Mouse (Mus musculus) 3134 (cell line): ENCODE measurements around the gene Serpinb1a.
"Not testable (repeated sequence)": the region's sequence is repeated elsewhere in the genome, so short reads cannot be mapped to it uniquely, and the experiment has no call there.

Experiments used
- DNase-seq: peaks from one replicate; pipeline ENCODE4 v3.0.0-alpha.2; 2011; ENCODE audit warnings: low spot score; ENCODE audit not compliant: insufficient read length; ENCODE audit errors: extremely low read depth

Serpinb1a gene

DNA sequence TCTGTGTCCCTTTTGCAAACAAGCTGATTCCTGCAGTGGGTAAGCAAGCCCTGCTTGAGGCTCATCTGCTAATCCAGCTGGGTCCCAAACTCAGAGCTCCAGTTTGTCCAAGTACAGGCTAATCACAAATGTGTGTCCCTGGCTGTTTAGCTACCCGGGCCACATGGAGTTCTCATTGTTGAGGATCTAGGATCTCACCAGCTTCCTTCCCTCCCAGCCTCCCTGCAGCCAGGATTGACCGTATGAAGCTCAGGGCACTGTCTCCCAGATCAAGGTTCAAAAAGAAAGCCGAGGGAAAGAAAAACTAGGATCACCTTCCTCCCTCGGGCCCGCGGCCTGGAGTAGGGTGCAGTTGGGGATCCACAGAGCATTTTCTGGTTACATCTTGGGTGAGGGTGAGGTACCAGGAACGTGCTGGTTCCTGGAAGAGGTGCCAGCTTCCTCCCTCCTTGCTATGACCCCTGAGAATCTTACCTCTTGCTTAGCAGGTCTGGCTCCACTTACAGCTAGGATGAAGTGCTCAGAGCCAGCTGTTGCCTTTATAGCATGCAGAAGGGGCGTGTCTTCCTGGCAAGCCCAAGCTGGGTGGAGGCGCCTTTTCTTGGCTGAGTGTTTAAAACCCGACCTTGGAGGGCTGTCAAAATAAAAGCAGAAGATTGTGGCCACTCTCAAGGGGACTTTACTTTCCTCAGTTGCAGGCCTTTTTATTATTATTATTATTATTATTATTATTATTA, at the start of gene Serpinb1a:
Gene Serpinb1a (minus strand): TSS at position 518 of the 737 bp plus-strand sequence.
- no peak for DNase-seq

- DNase-seq: peak; percentile 28
These were observed 49.7 kb upstream of the Serpinb1a start for GRCm38 (mm10) chr13:32900639-32901038.

GRCm38 (mm10) chr13:32899114-32899513, 48.1 kb upstream of the Serpinb1a start:
- DNase-seq: not testable (repeated sequence)

- no peak for DNase-seq
These were observed 47.1 kb upstream of the Serpinb1a start, which contains the start of gene Serpinb1c for GRCm38 (mm10) chr13:32898111-32898510. Gene Serpinb1c, minus strand, starts transcription at chr13:32898211.

GRCm38 (mm10) chr13:32896931-32897330, 45.9 kb upstream of the Serpinb1a start:
- peak; percentile 10 for DNase-seq

DNA sequence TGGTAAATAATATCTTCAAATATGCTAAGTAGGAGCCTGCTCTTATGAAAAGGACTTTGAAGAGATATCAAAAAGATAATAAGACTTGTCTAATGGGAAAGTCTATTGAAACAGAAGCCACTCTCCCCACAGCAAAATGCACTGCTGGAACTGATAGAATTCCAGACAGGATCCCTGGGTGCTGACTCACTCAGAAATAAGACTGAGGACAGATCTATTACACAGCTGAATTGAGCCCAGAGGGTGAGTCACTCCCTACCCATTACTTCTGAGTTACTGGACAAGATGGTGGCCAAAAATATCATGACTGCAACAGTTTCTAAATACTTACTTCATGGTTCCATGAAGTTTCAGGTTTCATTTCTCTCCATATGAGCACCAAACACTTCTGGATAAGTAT, 33.8 kb upstream of the Serpinb1a start:
- DNase-seq: peak; percentile 29

DNA sequence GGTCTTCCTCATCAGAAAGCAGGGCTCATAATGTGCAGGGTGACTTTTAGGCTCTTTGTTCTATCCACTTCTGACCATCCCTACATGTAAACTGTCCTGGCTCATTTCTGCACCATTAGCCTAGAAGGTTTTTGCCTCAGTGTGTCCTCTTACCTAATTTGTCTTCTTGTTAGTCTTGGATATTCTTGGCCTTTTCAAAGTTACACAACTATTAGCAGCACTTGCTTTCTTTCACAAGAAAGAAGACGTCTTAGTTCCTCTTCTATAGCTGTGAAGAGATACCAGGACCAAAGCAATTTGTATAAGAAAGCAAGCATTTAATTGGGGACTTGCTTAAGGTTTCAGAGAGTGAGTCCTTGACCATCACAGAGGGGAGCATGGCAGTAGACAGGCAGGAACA, 22.9 kb upstream of the Serpinb1a start:
- DNase-seq: no peak

GRCm38 (mm10) chr13:32868843-32869242, 17.9 kb upstream of the Serpinb1a start:
- no peak for DNase-seq

GRCm38 (mm10) chr13:32868233-32868632, 17.2 kb upstream of the Serpinb1a start:
- not testable (repeated sequence) for DNase-seq

DNA sequence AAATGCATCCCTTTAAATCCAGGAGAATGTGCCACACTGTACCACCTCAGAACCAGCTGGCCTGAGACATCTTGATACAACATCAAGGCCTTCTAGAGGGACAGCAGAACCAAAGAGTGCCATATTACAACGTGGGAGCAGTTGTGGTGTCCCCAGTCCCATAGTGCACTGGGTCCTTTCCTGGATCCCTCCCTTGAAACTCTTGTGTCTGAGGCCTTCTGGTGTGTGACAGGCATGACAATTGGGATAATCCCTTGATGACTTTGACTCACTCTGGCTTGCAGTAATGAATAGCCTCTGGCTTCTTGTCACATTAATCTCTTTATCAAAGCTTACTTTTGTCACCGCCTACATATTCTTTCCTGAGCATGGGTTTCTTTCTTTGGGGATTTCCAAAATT, 16.0 kb upstream of the Serpinb1a start:
- DNase-seq: no peak

DNA sequence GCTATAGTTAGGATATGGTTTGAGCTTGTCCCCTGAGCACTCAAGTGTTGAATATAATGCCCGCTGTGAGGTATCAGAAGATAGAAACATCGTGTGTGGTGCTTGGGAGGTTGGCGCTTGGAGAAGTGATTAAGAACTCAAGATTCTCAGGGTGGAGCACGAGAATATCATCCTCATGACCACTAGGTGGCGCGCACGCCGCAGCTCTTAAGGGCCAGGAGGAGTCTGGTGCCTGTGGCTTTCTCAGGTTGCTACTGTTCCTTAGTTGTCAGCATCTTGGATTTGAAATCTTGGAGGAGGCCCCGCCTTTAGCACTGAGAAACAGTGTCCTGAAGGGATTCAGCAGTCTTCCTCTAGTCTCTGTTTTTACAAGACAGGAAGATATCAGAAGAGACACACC, 15.5 kb upstream of the Serpinb1a start:
- DNase-seq: peak; percentile 30

- DNase-seq: no peak
These were observed 14.6 kb upstream of the Serpinb1a start for GRCm38 (mm10) chr13:32865591-32865990.

- DNase-seq: not testable (repeated sequence)
These were observed 13.5 kb upstream of the Serpinb1a start for GRCm38 (mm10) chr13:32864529-32864928.

DNA sequence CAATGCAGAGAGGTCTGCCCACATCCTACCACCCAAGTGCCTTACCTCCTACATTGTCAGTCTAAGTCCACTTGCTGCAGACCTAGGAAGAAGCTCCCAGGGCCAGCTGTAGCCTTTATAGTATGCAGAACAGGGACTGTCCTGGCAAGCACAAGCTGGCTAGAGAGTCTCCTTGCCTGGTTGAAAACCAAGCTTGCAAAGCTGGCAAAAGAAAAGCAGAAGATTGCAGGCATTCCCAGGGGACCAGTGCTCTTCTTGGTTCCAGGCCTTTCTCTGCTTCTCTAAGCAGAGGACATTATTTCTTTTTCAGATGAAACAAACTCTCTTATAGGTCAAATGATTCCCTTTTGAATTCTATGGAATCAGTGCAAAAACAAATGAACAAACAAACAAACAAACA, 12.5 kb upstream of the Serpinb1a start:
- no peak for DNase-seq

GRCm38 (mm10) chr13:32860821-32861220, 9.8 kb upstream of the Serpinb1a start:
- DNase-seq: no peak

GRCm38 (mm10) chr13:32853073-32853472, 2.1 kb upstream of the Serpinb1a start:
- DNase-seq: no peak

DNA sequence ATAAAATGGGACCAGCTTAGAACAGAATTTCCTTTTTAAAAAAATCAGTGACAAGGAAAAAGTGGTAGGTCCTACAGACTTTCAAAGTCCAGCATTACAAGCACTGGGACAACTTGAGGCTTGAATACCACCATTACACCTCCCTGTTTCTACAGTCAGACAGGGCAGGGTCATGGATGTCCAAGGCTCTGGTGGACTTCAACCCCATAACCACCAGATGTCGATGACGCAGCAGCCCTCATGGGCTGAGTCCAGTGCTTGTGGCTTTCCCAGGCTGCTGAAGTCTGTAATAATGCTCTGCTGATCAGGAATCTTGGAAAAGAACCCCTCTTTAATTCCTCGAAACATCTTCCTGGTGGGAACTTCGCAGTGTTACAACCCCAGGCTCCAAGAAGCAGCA, 1.6 kb upstream of the Serpinb1a start:
- no peak for DNase-seq

DNA sequence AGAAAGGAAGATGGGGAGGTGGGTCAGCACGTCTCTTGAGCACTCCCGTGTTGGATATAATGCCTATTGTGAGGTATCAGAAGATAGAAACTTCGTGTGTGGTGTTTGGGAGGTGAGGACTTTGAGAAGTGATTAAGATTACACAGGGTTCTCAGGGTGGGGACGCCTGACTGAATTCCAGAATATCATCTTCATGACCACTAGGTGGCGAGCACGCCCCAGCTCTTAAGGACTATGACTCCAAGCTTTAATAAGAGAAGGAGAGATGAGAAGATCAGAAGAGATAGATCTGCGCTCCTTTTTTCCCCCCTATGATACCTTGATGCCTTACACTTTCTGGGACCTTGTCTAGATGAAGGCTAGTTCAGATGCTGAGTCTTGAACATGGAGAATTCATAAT, 982 bp upstream of the Serpinb1a start:
- no peak for DNase-seq

DNA sequence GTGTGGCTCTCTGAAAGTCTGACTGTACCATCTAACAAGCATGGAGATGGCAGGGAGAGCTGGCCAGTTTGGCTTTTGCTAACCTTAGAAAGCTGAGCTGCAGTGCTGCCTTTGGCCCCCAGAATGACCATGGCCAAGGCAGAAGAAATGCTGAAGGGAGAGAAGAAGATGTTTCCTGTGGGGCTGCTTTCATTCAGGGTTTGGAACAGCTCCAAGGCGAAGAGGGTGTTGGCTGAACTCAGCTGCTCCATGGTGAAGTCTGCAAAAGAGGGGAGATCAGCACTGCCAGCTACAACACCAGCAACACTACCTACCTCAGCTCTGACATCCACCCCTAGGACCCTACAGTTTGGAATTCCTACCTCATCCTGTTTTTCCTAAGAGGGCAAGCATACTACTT, 829 bp downstream of the Serpinb1a start:
- DNase-seq: no peak

DNA sequence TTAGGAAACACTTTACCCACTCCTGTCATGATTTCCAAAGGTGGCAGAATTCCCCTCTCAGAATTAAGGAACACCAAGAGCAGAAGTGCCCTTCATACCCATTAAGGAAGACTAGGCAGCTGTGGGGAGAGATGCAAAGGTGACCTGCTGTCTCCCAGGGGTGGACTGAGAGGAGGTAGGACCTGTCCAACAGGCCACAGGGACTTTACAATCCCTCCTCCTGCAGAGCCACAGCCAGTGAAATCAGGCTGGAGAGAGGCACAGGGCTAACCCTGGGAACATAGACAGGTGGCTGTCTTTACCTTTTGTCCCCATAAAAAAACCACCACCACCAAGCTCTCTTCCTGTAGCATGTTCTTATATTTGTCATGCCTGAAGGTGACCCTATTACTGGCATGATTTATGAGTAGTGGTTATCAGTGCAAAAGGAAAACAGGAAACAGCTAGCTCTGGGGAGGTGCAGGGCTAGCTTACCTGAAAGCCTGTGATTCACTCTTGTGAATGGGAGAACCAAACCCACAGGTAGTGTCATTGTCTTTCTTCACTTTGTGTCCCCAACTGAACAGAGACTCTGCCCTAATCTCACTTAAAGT, 1.4 kb downstream of the Serpinb1a start:
- DNase-seq: no peak

DNA sequence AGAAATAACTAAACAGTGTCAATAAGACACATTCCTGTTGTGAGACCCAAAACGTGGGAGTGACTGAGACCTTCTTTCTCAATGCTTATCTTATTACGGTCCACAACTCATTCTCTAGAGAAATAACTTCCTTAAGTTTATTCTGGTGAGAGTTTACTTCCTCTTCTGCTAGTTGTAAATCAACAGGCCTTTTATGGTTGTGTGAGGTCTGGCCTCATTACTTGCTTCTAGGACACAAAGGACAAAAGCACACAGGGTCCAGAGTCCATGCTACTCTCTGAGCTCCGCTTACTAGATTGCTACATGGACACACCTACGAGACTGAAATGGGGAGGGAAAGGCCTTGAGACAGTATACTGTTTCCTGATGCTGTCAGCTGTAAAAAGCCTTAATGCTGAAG, 1.9 kb downstream of the Serpinb1a start:
- DNase-seq: no peak

- DNase-seq: no peak
These were observed 4.8 kb downstream of the Serpinb1a start for GRCm38 (mm10) chr13:32846221-32846620.
